Mouse (Mus musculus) stomach, postnatal 0 days (tissue): ENCODE measurements around the gene Gm11060.

Experiments
- CTCF ChIP-seq: IDR thresholded peaks from 2 replicates; pipeline ENCODE4 v1.5.1; 2016; ENCODE audit warnings: antibody characterized with exemption, low read depth, mild to moderate bottlenecking, moderate library complexity
- EP300 ChIP-seq: optimal IDR thresholded peaks from 2 replicates; pipeline ENCODE3; 2016; ENCODE audit warnings: antibody characterized with exemption

DNA sequence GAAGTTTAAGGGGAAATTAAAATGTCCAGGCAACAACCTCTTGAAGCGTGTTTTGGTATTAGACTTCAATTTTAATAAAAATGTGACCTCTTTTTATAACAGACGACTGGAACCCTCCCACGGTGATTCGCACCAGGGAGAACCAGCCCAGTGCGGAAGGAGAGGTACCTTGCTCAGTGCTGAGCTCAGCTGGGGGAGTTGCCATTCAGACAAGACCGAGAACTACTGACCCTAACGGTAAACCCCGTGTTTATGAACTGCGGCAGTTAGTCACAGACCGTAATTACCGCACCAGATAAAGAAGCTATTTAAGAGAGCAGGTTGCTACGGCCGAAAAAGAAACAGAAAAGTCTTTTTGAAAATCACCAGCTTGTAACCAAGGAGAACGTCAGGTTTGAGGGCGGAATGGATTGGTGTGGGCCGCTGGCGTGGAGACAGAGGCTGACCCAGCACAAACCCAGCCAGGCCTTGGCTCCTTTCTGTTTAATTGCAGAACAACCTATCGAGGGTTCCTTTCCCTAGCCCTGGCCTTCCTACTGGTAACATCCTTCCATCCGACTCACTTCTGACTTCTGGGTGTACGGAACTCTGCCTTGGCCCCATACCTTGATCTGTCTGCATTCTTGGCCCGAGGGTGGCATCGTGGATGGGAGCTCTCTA, 5.6 kb downstream of the Gm11060 start:
- TF ChIP-seq CTCF, result no peak
- no peak for TF ChIP-seq EP300
